Mouse (Mus musculus): ENCODE data around the gene Syne1.

DNA sequence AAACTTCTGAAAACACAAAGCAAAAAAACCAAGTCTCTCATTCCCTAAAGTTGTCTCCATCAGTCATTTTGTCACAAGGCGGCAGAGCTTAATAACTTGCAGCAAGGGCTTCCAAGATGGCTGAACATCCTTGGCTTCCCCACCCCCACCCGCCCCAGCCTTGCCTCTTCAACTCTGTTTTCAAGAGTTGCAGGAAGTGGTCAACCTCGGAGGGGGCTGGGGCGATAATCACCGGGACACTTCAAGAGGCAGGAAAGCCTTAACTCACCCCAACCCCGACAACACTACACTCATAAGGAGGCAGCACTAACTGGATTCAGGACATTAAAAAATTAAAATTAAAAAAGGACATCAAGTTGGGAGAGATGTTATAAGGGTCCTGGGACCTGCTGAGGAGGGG, 387.5 kb downstream of the Syne1 start:
- TF ChIP-seq POLR2A (IDR thresholded peaks at IDR 0.05; ENCODE audit: borderline replicate concordance, low read depth, low read length) (no peak), CTCF (IDR thresholded peaks at IDR 0.05; ENCODE audit: low read depth, low read length) (no peak)

Measured in bone marrow macrophage, adult 2 months (primary cell).